Mouse (Mus musculus) olfactory bulb, adult 2 months (tissue): ENCODE data around the gene Wdr43. TPM values are rescaled to one million over a fixed set of nuclear protein-coding genes. Genes with fewer than 3 reads are reported as not detected.

ENCODE experiments used
- H3K27ac ChIP-seq: fragments of 200-500 bp; 2 replicates; pipeline ENCODE4 v1.5.1; 2012; ENCODE audit warnings: low read depth, low read length; ENCODE audit not compliant: insufficient read depth
- H3K4me1 ChIP-seq: fragments of 200-500 bp; 2 replicates; pipeline ENCODE4 v1.6.1; 2012; ENCODE audit warnings: low read length; ENCODE audit not compliant: control insufficient read depth, insufficient read depth
- H3K4me3 ChIP-seq: fragments of 200-500 bp; 2 replicates; pipeline ENCODE4 v1.5.1; 2012; ENCODE audit warnings: mild to moderate bottlenecking, low read depth, low read length, moderate library complexity; ENCODE audit not compliant: insufficient read depth
- CTCF ChIP-seq: fragments of 200-500 bp; IDR thresholded peaks from 2 replicates; pipeline ENCODE4 v1.5.1; 2012; ENCODE audit warnings: low read depth, mild to moderate bottlenecking, low read length, moderate library complexity; ENCODE audit not compliant: insufficient read depth
- POLR2A ChIP-seq: fragments of 200-500 bp; IDR thresholded peaks from 2 replicates; pipeline ENCODE4 v1.6.1; 2012; ENCODE audit warnings: mild to moderate bottlenecking, low read depth, low read length, moderate library complexity; ENCODE audit not compliant: insufficient read depth
- WGBS: fragments of 180-500 bp; shearing (Covaris S2); methylation state at CpG from one replicate; pipeline ENCODE4 v1.1.7; 2018; 5-methylcytosine and 5-hydroxymethylcytosine counted together
- polyA plus RNA-seq: library from polyadenylated mRNA; stranded (reverse); fragments of >200 nt; gene quantifications from 2 replicates; pipeline ENCODE4 v1.2.4, GENCODE M21; 2012; ENCODE audit warnings: low replicate concordance; ENCODE audit not compliant: missing spikeins, insufficient read depth, insufficient read length

Wdr43 gene
- polyA plus RNA-seq, result not detected in 2 replicates

DNA sequence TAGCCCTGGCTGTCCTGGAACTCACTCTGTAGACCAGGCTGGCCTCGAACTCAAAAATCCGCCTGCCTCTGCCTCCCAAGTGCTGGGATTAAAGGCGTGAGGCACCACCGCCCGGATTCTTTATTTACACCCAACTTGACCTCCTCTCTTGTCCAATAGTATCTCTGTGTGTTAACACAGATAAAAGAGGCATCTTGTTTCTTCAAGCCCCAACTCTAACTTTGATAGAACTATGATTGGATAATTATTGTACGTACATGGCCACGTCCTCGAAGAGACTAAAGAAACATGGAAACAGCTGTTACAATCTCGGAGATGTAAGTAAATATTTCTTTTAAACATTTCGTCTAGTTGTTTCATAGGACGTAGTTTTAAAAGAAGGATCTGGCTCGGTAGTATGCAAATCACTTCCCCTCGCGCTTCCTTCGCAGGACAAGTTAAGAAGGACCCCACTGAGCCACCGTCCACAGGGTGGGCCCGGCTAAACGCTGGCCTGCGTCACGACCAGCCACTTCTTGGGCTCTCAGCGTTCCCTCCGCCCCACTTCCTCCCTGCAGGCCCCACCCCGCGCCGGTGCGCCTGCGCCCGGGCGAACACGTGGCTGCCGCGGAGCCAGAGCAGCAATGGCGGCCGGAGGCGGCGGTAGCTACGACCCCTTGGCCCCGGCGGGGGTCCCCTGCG is at the start of gene Wdr43:
Gene Wdr43, plus strand, starts transcription at position 258 of the 681 bp plus-strand sequence.
- peak within 1 kb of the TSS; percentile 99 for H3K4me3 ChIP-seq
- no peak within 1 kb of the TSS for H3K27ac ChIP-seq
- H3K4me1 ChIP-seq, result peaks cover 7% of the 10 kb centered on the region
- peak; percentile 84 for TF ChIP-seq POLR2A
- no peak for TF ChIP-seq CTCF
- WGBS, result 6% methylated on average over 40 of the region's 40 CpGs

DNA sequence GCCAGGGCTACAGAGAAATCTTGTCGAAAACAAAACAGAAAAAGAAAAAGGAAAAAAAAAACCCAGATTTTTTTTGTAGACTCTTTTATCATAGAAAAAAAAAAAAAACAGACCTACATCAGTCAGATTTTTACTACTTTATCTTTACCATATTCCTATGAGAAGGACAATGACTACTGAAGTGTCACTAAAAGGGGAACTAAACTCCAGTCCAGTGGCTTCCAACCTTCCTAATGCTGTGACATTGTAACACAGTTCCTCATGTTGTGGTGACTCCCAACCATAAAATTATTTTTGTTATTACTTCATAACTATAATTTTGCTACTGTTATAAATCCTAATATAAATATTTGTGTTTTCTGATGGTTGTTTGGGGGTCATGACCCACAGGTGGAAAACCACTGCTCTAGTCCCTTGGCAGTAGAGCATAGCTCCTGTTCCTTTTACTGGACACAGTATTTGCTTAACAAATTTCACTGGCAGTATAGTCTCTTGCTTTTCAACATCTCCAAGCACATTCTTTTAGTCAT is 36.5 kb upstream of the Wdr43 start:
- no peaks in the 10 kb centered on the region for H3K4me1 ChIP-seq
- H3K27ac ChIP-seq, result no peak overlapping the region
- TF ChIP-seq CTCF (no peak), POLR2A (no peak)
- H3K4me3 ChIP-seq, result no peak overlapping the region
- WGBS, result 89% methylated on average over 1 of the region's 1 CpGs

DNA sequence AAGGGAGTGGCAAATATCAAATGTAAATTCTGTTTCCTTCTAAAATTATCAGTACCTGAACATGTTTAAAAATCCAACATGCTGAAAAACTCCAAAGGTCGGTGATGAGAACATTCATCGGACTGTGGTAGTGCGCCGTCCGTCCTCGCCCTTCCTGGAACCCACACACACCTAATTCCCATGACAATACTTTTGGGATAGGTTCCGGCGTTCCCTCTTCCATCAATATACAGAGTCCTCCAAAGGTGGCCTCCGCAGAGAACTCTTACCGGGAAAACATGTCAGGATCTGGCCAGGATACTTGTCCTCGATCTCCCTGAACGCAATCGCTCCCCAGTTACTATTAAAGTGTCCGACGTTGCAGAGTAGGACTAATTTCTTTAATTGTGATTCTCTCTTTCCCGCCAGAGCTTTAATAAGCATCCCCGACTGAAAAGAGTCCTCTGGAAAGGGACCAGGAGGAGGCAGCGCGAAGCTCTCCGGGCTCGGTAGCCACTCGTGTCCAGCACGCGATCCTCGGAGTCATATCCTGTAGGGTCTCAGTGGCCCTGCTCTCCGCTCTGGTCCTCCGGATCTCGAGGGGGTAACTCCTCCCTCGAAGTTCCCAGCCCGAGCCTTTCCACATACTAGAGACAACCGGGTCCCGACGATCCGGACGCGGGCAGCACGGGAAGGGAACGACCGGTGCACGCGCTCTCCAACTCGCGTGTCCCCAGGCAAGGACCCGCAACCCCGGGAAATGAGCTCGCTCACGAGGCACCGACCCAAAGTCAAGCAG is 17.6 kb upstream of the Wdr43 start:
- no peak for TF ChIP-seq POLR2A
- TF ChIP-seq CTCF, result no peak
- Histone ChIP-seq H3K4me3 (peak overlapping the region; percentile 86), H3K27ac (0 out of 2 replicates have a peak overlapping the region, but pooled peaks have one; percentile 43), H3K4me1 (peaks cover 5% of the 10 kb centered on the region; the same call in 1 of the 2 replicates)
- WGBS, result under 1% methylated on average over 48 of the region's 48 CpGs

DNA sequence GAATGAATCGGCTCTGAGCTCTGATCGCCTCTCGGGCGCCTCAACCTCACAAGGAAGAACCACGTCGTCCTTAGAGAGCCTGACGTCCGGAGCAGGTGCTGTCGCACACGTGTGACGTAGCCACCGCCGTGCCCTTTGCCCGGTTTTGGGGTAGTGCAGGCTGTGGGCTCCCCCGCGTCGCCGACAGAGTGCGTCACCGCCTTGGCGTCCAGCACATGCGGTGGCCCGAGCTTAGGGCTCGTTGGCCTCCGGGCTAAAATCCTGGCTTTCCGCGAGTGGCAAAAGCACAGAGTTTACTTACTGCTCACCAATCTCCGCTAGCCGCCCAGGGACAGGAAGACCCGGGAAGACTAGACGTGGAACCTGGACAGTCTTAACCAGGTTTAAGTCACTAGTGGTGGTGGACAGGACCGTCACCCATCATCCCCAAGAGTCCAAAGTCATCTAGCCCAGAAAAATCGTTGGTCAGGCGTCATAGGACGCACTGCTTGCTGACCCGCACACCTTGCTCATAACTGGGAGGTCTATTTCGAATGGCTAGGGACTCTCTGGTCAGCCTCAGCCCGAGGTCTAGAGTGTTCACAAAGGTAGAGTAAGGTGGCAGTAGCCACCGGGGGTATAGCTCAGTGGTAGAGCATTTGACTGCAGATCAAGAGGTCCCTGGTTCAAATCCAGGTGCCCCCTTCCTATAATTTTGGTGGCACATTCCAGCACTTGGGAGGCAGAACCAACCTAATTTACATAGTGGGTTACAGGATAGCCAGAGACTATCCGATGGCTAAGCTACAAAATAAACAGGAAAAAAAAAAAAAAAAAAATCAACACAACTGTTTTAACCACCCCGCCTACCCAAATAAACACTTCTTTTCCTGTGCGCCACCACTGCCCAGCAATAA is 16.8 kb upstream of the Wdr43 start:
- Histone ChIP-seq H3K4me3 (peak overlapping the region; percentile 86), H3K4me1 (peaks cover 5% of the 10 kb centered on the region; the same call in 1 of the 2 replicates), H3K27ac (0 out of 2 replicates have a peak overlapping the region, but pooled peaks have one; percentile 43)
- 5% methylated on average over 42 of the region's 42 CpGs for WGBS
- TF ChIP-seq CTCF, result no peak
- peak; percentile 66 for TF ChIP-seq POLR2A

DNA sequence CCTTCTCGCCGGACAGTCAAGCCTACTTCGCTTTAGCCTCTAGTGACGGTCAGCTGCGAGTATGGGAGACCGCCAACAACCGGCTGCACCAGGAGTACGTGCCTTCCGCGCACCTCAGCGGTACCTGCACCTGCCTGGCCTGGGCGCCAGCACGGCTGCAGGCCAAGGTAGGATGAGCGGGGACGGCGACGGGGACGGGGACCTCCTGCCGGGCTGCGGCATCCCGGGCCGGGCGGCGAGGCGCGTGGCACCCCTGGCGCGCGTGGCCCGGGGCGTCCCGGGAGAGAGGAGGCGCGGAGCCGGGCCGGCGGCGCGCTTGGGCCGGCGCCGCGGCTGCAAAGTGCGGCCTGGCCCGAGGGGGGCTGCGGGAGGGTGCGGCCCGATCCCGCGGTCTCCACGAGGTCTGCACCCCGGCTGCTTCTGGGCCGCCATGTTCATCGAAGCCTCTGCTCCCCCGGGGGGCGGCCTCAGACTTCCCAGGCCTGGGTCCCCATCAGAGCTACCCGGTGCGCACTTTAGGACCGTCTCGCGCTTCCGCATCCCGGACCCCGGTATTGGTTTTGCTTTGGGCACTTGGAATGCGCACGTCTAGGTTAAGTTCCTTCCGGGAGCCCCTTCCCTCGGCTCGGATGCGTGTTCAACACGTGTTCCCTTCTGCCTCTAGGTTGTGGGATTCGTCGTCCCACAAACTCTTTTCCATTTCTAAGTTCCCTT is 781 bp downstream of the Wdr43 start:
- no peak for TF ChIP-seq CTCF
- no peak for TF ChIP-seq POLR2A
- under 1% methylated on average over 72 of the region's 73 CpGs for WGBS
- H3K27ac ChIP-seq, result no peak overlapping the region
- peak overlapping the region; percentile 99 for H3K4me3 ChIP-seq
- H3K4me1 ChIP-seq, result peaks cover 7% of the 10 kb centered on the region

DNA sequence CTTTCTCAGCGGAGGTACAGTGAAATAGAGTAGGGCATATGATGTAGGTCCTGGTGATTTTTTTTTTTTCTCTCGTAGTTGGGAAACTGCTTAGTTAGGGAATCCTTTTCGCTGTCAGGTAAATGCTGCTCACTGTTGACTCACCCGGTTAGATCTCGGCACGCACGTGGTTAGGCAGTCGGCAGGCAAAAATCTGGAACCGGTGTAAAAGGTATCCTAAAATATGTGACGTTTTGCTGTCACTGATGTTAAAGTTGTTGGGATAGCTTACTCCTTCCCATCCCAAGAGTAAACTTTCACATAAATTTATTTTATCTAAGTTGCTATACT is 1.3 kb downstream of the Wdr43 start:
- no peak overlapping the region for H3K27ac ChIP-seq
- under 1% methylated on average over 10 of the region's 10 CpGs for WGBS
- H3K4me3 ChIP-seq, result peak overlapping the region; percentile 99
- no peak for TF ChIP-seq POLR2A
- peaks cover 7% of the 10 kb centered on the region for H3K4me1 ChIP-seq

DNA sequence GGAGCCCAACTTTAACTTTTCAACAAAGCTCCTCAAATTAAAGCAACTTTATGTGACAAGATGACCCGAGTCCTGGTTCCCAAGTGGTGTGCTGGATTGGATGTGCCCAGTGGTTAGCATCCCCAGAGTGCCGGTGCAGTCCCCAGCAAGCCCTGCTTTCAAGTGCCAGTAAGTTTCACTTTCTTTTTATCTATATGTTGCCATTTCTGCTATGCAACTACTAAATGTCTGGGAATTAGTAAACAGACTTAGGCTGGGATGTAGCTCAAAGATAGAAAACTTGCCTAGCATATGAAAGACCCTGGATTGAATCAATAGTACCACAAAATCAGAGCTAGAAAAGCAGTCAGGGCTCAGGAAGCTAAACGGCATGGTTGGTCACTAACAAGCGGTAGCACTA is 2.3 kb downstream of the Wdr43 start:
- TF ChIP-seq CTCF (no peak), POLR2A (no peak)
- no peak overlapping the region for H3K4me3 ChIP-seq
- H3K4me1 ChIP-seq, result peaks cover 7% of the 10 kb centered on the region
- 71% methylated on average over 4 of the region's 4 CpGs for WGBS
- H3K27ac ChIP-seq, result no peak overlapping the region

DNA sequence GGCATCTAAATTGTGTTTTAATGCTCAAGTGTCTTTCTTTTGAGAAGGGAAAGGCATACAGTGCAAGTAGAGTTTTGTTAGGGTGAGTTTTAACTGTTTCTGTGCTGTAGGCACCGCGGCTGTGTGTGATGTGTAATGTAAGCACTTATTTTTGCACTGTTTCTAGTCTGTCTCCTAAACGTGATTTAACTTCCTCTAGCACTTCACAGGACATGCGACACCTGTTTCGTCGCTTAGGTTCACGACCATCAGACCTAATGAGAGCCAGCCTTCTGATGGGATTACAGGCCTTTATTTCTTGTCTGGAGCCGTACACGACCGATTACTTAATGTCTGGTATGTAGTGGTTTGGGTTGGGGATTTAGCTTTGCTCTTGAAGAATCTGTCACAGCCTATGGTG is 16.1 kb downstream of the Wdr43 start:
- Histone ChIP-seq H3K4me3 (no peak overlapping the region), H3K27ac (no peak overlapping the region), H3K4me1 (no peaks in the 10 kb centered on the region)
- WGBS, result 85% methylated on average over 10 of the region's 10 CpGs
- no peak for TF ChIP-seq POLR2A
- no peak for TF ChIP-seq CTCF
